Mouse (Mus musculus): ENCODE results near the gene Sectm1a. TPM values are rescaled to one million over a fixed set of nuclear protein-coding genes. Genes with fewer than 3 reads are reported as not detected.
"Not testable (repeated sequence)": the region's sequence is repeated elsewhere in the genome, so short reads cannot be mapped to it uniquely, and the experiment has no call there.

The Sectm1a gene
- total RNA-seq, 2 experiments from 2014 or later = 0.14 TPM; not detected in 1

DNA sequence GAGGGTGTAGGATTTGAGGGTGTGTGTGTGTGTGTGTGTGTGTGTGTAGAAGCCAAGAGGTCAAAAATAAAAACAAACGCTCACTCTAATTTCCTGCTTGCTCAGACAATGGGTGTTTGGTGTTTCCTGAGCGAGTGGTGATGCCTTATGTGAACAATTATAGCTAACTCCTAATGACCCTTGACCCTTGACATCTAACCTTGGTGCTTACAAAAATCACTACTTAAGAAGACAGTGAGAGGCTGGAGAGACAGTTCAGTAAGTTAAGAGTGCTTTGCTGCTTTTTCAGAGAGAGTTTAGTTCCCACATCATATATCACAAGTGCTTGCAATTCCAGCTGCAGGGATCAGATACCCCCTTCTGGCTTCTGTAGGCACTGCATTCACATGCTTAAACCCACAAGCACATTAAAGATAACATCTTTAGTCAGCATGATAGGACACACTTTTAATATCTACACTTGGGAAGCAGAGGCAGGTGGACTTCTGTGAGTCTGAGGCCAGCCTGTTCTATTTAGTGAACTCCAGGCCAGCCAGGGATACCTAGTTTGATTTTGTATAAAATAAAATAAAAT is 33.1 kb downstream of the Sectm1a start:
- no peak for DNase-seq

DNA sequence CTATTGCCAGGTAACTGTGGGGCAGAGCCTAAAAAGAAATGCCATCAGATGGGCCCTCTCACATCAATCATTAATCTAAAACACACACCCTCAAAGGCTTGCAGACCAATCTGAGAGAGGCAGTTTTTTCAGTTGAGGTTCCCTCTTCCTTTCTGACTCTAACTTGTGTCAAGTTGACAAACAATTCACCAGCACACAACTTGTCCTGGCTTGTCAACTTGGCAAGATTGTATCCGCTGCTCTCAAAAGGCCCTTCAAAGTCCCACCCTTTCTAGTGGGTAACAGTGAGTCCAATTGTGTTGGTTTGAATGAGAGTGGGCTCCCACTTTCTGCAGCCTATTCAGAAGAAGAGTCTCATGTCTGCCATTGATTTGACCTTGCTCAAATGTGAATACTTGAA is 35.7 kb downstream of the Sectm1a start:
- no peak for DNase-seq

DNA sequence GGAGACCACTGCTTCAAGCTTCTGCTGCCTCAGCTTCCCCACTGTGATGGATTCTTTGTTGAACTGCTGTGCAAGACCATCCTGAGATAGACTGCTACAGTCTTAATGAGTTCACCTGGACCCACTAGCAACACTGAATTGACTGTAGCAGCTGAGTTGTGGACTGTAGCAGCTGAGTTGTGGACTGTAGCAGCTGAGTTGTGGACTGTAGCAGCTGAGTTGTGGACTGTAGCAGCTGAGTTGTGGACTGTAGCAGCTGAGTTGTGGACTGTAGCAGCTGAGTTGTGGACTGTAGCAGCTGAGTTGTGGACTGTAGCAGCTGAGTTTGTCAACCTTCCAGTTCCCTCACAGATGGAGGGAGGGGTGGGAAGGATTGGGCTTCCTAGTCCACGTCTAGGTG is 38.0 kb downstream of the Sectm1a start:
- DNase-seq = not testable (repeated sequence)

DNA sequence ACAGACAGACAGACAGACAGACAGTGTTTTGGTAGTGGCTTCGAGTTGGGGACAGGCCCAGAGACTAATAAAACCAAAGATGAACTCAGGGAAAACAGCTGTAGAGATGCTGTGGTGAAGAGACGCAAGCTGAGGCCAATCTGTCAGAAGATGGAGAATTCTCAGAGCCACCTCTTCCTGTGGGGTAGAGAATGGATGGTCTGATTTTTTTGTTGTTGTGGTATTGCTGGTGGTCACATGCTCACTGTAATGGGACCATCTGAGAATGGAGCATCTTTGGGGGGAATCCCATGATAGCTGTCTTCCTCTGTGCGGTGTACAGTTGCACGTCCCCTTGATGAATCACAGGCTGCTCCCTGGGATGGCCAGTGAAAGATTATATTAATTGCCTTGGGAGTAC is 38.5 kb downstream of the Sectm1a start:
- no peak for DNase-seq

DNA sequence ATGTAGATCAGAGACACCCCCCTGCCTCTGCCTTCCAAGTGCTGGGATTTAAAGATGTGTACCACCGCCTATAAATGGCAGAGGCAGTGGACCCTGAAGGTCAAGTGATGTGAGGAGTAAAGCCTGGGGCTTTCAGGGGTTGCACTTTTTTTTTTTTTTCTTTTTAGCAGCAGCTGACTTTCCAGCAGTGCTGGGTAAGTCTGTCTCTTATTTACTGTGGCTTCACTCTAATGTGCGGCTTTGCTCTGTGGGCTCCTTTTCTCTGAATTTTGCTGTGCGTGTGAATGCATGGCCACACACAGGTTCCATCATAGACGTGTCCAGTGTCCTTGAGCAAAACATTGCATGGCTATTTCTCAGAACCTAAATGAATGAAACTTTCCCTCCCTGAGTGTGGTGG is 39.4 kb downstream of the Sectm1a start:
- DNase-seq = no peak

DNA sequence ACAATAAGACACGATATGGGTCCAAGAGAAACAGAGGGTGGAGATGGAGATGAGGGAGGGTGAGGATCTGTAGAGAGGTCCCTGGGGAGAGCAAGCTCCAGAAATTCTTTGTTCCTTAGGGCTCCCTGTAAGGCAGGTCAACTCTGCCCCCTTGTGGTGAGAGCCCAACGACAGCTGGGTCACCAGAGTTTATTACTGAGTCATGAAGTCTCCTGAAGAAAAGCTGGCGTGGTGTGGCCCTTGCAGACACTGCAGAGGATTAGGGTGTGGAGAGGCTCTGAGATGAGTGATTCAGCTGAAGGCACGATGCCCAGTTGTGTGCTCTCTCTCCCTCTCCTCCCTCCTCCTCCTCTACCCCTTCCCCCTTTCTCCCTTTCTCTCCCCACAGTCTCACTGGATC is 39.8 kb downstream of the Sectm1a start:
- DNase-seq = peak; percentile 89

DNA sequence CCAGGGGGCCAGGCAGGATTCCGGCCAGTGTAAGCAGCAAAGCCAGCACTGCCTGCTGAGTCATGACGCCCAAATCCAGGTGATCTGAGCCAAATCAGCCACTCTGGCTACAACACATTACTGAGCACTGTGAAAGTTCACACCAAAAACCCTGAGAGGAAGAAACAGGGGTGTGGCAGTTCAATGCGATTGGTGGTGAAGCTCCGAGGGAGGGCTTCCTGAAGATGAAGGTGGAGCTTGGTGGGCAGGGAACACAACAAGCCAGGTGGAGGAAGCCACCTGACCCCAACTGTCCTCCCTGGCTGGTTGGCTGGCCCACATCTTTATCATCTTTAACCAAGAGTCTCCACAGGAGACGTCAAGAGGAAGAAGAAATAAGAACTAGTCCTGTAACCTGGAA is 41.7 kb downstream of the Sectm1a start, which contains the start of gene Cd7:
Gene Cd7 (minus strand): TSS at position 117 of the 400 bp plus-strand sequence.
- no peak for DNase-seq

DNA sequence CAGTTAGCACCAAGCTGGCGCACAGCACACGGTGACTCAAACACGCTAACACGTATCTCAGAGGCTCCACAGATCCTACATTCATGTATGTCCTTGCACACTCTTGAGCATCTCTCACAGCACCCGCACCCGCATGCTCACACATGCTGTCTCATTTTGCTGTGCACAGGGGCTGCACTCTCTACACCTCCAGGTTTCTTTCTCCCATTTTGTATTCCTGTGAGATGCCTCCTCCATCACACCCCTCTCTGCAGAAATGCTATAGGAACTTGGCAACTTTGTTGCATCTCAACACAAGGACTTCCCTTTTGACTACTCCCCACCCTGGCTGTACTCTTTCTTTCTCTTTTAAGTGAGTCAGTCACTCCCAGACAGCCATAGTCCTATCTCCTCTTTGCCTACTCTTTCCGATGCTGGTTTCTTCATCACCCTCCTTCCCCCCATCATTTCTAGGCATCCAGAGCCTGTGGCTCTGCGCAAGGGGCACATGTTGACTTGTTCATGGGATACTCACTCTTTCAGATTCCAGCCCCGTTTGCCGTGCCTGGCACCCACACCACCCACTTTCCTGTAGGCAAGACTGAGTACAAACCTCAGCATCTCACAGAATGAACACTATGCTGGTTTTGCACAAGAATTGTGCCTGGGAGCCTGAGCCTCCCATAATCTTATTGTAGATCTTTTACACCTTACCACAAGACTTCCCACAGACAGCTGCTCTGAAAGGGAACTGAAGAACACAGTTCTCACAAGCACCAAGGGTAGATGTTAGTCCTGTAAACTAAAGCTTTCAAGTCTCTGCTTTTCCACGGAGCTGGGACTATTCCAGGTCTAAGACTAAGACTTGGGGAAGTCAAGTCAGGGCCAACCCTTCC is 42.4 kb downstream of the Sectm1a start:
- no peak for DNase-seq

DNA sequence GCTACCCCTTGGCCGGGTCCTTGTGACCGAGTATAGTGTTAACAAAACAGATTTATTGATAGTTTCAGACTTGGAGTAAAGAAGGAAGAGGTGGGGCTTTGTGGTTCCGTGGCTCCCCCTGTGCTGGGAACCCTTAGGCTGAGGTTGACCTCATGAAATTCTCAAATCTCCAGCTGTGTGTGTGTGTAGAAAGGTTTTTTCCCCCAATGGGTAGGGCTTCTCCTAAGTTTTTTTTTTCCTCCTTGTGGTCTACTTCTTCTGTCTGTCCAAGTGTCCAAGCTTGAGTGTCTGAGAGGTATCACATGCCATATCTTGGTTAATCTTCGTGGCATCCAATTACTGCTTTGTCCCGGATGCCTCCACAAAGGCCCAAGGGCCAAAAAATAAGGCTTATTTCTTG is 47.9 kb downstream of the Sectm1a start:
- DNase-seq = no peak

DNA sequence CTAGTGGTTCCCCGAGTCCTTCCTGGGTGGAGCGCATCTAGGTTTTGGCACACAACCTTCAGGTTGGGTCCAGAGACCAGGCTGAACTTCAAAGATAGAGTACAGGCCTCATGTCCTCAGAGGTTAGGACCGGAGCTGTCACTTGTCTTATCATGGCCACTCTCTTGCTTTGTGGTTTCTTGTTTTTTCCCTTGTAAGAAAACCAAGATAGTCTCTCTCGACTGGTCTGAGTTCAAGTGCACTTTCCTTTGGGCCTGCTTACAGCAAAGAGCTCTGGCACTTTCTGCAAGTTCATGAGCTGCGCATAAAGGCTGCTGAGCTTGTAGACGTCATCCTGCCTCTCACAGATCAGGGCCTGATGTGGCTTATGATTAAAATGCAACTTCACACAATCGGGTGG is 53.8 kb downstream of the Sectm1a start:
- DNase-seq = no peak

DNA sequence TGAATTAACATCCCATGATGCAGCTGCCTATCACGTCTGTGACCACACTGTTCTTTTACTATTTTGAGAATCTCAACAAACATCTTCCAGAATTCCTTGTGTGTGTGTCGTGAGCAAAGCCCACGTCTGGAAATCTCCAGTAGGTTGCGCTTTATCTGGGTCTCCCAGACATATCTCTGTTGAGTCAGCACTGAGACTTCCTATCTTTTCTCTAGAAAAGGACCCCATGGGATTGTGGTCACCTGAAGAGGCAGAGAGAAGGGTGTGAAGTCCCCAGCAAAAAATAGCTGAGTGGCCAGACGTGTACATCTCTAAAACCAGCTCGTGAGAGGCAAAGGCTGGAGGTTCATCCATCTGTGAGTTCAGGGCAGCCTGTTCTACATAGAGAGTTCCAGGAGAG is 56.9 kb downstream of the Sectm1a start:
- DNase-seq = no peak

DNA sequence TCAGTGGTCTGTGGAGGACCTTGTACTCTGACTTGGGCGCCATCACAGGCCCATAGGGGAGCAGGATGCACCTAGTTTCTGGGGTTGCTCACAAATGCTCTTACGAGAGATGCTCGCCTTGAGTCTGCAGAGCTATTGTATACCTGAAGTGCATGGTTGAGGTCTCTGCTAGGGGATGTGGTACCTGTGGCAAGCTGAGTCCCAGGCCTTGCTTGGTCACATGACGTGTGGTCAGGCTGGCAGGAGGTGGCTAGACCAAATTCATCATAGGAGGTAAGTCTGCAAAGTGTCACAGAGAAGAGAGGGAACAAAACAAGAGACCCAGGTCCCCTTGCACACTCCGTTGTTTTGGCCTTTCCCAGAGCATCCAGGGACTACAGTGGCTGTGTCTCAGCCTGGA is 61.5 kb downstream of the Sectm1a start:
- no peak for DNase-seq

DNA sequence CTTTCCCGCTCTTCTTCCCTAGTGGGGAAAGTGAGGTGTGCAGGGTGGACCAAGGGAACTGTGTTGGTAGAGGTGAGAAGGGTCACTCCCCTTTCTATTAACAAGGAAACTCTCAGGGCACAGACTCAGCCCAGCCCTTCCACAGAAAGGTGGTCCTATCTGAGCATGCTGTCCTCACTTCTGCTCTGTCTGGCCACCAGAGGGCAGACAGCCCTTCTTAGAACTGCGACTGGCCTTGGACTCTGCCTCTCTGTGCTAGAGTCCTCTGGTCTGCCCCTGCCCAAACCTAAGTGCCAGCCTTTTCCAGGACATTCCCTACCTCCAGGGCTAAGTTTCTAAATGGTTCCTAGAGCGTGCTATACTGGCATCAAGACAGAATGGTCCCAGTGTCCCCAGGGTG is 63.3 kb downstream of the Sectm1a start:
- peak; percentile 68 for DNase-seq

Other genes starting within 250 kb of the Sectm1a start
- gene Ccdc57, start 148.3 kb downstream of the Sectm1a start, total RNA-seq (2021) = 1 to 10 TPM; 2.5 to 4.8 TPM
- 100 to 1,000 TPM; 193 to 232 TPM for gene Slc16a3, start 132.7 kb downstream of the Sectm1a start, total RNA-seq (2021)
- 10 to 100 TPM; 67.8 to 77.3 TPM for gene Csnk1d, start 89.9 kb downstream of the Sectm1a start, total RNA-seq (2021)
- not detected for gene Cd7, start 41.8 kb downstream of the Sectm1a start, total RNA-seq (2021)
- gene Sectm1b, start 17.7 kb downstream of the Sectm1a start, total RNA-seq (2021) = not detected
- not detected for gene Tex19.2, start 37.5 kb upstream of the Sectm1a start, total RNA-seq (2021)
- under 1 TPM in 1 of 2 experiments, not detected in 1; 0.14 TPM for gene Tex19.1, start 64.9 kb upstream of the Sectm1a start, total RNA-seq (2021)
- 1 to 10 TPM; 2.2 to 3.2 TPM for gene Uts2r, start 79.1 kb upstream of the Sectm1a start, total RNA-seq (2021)
- 10 to 100 TPM in 1 of 2 experiments, 1 to 10 TPM in 1; 8.6 to 10.3 TPM for gene Hexdc, start 123.2 kb upstream of the Sectm1a start, total RNA-seq (2021)
- 10 to 100 TPM; 13.2 to 13.5 TPM for gene Ogfod3, start 123.5 kb upstream of the Sectm1a start, total RNA-seq (2021)
- gene Cybc1, start 148.1 kb upstream of the Sectm1a start, total RNA-seq (2021) = 1 to 10 TPM; 6.3 to 7.2 TPM
- 10 to 100 TPM; 36.5 to 41.6 TPM for gene Narf, start 156.0 kb upstream of the Sectm1a start, total RNA-seq (2021)
- 10 to 100 TPM; 23.4 to 29.1 TPM for gene Foxk2, start 178.8 kb upstream of the Sectm1a start, total RNA-seq (2021)

All from gastrocnemius, postnatal 10 days (tissue).